Mouse (Mus musculus) cerebellum, adult 18-20 months (tissue): ENCODE data around the gene Rpl37a.

Experiments used
- DNase-seq, 2 experiments: peaks; one replicate each; pipeline ENCODE4 v3.0.0; 2021

The Rpl37a gene

GRCm38 (mm10) chr1:72738946-72739680, 28.0 kb downstream of the Rpl37a start:
- peak; percentile 79 to 81 for DNase-seq

DNA sequence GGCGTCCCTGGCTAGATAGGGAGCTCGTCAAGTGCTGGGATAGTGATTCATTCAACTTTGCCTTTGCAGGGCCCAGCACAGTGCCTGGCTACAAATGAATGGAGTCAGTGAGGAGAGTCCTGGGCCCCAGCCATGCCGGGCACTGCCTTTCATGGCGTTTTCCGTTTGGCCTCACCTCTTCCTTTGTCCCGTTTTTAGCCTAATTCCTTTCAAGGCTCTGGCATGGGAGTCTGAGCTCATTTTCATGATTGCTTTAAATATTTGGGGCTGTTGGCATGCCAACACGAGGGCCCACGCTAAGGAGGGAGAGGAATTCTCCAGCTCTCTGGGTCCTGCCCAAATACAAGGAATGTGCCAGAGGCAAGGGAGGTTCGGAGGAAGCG, 28.6 kb downstream of the Rpl37a start:
- DNase-seq, result no peak

DNA sequence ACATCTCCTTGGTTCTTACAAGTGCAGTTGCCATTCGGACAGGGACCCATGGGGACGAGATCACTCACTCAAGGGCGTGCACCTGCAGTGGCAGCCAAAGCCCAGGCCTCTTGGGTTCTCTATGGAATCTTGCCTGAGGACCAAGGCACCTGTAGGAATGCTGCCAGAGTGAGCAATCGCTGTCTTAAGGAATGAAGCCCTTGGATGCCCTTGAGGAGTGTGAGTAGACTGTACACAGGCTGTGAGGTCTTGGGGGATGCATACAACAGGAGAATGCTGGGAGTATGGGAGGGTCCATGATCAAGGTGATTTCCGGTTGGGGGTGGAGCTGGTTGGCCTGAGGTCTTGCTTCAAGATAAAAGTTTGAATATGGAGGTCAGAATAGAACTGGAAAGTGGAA, 30.3 kb downstream of the Rpl37a start:
- no peak for DNase-seq

DNA sequence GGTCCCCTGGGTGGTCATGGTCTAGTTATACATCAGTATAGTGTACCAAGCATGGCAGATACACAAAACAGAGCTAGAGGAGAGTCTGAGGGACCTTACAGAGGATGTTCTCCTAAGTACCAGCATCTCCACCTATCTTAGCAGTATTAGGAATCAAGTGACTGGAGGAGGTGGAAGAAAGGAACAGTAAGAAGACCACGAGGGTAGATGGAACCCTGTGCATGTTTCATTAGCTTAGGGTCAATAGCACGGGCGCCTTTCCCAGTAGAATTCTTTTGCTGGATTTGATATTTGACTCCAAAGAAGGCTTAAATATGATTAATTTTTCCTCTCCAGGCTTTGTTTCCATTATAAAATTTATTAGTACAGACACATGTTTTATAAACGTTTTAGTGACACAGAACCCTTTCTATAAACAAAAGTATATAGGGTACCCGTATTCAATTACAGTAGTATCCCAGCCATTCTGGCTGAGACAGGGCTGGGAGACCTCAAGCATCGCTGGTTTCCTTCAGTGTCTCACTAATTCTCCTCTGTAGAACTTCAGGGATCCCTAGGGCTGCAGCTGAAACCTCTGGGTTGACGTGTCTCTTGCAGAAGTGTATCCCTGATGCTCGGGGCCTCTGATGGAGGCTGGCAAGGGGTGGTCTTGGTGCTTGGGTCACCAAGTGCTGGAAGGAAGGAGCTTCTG, 33.9 kb downstream of the Rpl37a start:
- no peak for DNase-seq

DNA sequence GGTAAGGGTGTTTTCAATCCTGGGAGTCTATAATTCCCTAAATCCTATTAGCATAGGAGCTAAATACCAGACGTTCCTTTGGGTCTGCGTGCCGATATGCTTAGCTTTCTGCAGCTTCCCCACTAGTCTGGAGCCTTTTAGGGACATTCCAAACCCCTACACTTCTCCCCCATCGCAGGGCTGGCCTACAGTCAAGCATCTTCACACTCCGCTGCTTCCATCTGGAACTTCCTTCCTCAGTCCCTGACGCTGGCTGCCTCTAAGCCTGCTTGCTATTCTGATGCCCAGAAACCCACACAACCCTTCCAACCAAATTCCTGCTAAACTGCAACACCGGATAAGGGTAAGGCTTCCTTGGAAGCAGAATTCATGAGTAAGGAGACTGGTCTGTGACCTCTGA, 35.3 kb downstream of the Rpl37a start:
- peak; percentile 77 to 84 for DNase-seq

DNA sequence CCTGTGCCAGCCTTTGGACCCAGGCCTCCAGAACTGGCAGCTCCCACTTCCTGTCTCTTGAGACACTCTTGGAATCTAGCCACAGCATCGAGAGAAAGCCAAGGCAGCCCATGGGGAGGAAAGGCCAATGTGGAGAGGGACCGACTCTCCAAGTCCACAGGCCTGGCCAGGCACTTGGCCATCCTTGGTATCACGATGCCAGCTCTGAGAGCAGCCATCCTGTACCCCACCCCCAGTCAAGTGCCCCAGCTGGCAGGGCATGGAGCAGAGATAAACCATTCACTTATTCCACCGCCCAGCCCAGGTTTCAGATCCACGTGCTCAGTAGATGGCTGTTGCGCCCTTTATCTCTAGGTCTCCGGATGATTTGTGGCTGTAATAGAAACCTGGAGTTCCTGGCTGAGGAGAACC, 40.3 kb downstream of the Rpl37a start:
- DNase-seq, result peak; percentile 62 to 69

DNA sequence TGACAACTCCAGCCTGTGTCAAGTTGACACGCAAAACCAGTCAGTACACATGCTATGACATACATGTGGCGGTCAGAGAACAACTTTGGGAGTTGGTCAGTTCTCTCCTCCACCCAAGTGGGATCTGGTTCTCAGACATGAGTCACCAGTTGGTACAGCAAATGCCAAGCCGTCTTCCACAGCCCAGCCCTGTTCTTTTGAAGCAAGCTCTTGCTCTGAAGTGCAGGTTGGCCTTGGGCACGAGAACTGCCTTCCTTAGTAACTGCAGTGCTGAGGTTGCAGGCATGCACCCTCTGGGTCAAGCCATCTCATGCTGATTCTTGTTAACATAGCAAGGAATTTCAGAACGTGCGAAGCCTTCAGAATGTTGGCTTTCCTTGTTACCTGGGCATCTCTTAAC, 42.1 kb downstream of the Rpl37a start:
- DNase-seq, result no peak

DNA sequence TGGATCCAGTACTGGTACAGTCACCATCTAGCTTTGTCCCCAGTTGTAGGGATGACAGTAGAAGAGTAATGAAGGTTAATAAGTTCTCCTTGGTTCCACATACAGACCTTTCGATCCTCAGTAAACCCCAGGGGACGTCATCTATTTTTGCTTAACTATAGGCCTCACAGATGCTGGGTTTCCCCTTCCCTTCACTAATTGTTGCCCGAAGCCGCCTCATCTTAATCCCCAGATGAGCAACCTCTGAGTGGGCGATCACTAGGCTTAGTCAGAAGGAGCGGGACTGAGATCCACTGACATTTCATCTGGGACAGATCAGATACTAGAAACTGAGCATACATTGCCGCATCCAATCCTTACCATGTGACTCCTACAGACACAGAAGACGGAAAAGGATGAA, 44.1 kb downstream of the Rpl37a start:
- no peak for DNase-seq

DNA sequence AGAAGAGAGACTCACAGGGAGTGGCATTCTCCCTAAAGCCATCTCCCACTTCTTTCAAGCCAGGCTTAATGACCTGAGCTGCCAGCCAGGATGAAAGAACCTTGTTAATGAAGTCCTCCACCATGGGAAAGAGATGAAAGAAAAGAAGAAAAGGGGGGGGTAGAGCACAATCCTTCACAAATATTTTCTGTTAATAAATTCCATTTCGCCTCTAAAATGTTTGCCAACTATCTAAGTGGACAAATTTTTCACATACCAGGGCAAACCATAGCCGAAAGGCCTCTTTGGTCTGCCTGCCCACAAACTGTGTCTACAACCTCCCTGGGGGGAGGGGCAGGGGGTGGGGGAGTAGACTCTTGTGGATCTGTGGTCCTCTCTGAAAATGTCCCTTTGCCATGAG, 44.7 kb downstream of the Rpl37a start:
- no peak for DNase-seq

GRCm38 (mm10) chr1:72759758-72760157, 48.7 kb downstream of the Rpl37a start:
- no peak for DNase-seq
